Mouse (Mus musculus) lung, adult 18-20 months (tissue): ENCODE results near the gene Vps26a.

ENCODE experiments used
- DNase-seq, 2 experiments: peaks; one replicate each; pipeline ENCODE4 v3.0.0; 2022; ENCODE audit warnings: mixed read lengths in 2 of 2

The Vps26a gene

DNA sequence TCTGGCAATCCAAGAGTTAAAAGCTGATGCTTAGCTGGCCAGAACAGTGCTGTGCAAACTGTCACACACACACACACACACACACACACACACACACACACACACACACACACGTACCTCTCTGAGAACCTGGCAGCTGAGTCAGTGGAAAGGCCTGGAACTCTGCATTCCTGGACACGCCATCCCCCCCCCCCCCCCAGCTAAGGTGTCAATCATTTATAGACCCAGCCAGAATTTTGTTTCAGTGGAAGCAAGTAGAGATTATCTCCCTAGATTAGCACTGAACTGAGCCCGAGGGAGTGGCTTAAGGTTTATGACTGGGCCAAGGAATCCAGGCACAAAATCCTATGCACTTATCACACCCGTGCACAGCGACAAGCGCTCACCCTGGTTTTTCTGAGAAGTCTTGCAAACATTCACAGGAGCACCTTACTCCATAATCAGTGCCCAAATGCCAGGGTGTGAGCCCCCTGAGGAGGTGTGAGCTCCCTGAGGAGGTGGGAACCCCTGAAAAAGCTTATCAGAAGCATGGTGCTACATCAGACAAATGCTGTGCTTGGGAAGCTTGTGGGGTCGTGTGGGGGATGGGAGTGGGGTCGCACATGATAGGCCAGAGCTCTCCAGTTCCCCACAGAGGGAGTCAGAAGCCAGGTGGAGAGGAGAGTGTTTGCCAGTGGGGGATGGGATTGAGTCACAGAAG lies 73.5 kb downstream of the Vps26a start:
- peak in 1 of 2 experiments; percentile 21 for DNase-seq

DNA sequence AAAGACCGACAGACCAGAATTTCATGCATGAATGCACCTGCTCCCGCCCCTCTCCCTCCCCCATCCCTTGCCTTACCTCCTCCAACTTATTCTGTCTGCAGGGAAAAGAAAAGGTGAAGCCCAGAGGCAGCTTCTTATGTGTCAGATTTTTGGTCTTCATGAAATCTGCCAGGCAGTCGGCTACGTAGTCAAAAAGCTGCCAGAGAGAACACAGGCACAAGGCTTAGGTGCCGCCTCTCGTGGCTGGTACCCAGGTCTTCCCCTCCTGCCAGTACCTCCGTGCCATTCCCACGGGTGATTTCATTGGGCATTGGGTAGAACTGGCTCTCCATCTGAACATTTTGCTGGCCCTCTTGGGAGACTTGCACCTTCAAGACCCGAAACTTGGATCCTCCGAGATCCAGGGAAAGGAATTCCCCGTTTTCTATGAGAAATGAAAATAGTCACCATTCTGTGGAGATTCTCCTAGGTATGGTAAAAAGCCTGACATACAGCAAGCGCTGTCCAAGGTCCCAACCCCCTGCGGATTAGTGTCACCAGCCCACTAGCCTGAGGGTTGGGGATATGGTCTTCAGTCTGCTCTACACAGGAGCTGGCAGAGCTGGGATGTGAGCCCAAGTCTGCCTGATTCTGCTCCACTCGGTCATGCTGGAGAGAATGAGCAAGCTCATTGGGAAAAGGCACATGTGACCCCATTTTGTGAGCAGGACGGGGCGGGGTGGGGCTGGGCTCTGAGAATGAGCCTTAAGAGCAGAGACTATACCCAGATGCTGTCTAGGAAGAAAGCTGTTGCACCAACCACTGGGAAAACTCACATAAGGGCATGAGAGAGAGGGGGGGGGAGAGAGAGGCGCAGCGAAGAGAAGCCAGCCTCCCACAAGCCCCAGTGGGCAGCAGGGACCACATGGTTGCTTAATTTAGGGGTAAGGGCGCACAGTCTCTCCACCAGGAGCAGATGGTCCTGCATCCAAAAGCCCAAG lies 74.9 kb downstream of the Vps26a start:
- no peak for DNase-seq

- DNase-seq: peak; percentile 54 to 66
Measured at GRCm38 (mm10) chr10:62410943-62411342, 75.7 kb downstream of the Vps26a start.
